Mouse (Mus musculus) hindbrain, embryonic 11.5 days (tissue): ENCODE results near the gene Vdr. TPM values are rescaled to one million over a fixed set of nuclear protein-coding genes. Genes with fewer than 3 reads are reported as not detected.

Experiments
- ATAC-seq: fragments of 200-750 bp; cut with Nextera tagmentation; 2 replicates; pipeline ENCODE4 v1.8.0; 2017; ENCODE audit warnings: mild to moderate bottlenecking, moderate TSS enrichment, moderate library complexity; ENCODE audit not compliant: low FRiP score
- DNase-seq: peaks from one replicate; pipeline ENCODE4 v3.0.0-alpha.2; 2015; ENCODE audit warnings: low spot score
- H3K27ac ChIP-seq: fragments of 300-500 bp; sonication (generic); 2 replicates; pipeline ENCODE4 v1.5.1; 2014; ENCODE audit warnings: mild to moderate bottlenecking, low read depth, low read length
- H3K27me3 ChIP-seq: fragments of 300-500 bp; sonication (generic); 2 replicates; pipeline ENCODE4 v1.6.1; 2014; ENCODE audit warnings: mild to moderate bottlenecking, low read length, moderate library complexity, mixed read lengths; ENCODE audit not compliant: control insufficient read depth, insufficient read depth
- H3K36me3 ChIP-seq: fragments of 300-500 bp; sonication (generic); 2 replicates; pipeline ENCODE4 v1.6.1; 2014; ENCODE audit warnings: mild to moderate bottlenecking, low read length, moderate library complexity, mixed read lengths; ENCODE audit not compliant: control insufficient read depth, insufficient read depth
- H3K4me1 ChIP-seq: fragments of 300-500 bp; sonication (generic); replicated peaks from 2 replicates; pipeline ENCODE4 v1.6.1; 2014; ENCODE audit warnings: low read length, mixed read lengths; ENCODE audit not compliant: control insufficient read depth, insufficient read depth
- H3K4me2 ChIP-seq: fragments of 300-500 bp; sonication (generic); replicated peaks from 2 replicates; pipeline ENCODE4 v1.6.1; 2014; ENCODE audit warnings: mild to moderate bottlenecking, low read depth, low read length
- H3K4me3 ChIP-seq: fragments of 300-500 bp; sonication (generic); 2 replicates; pipeline ENCODE4 v1.5.1; 2014; ENCODE audit warnings: low read depth, low read length
- H3K9ac ChIP-seq: fragments of 300-500 bp; sonication (generic); 2 replicates; pipeline ENCODE4 v1.6.1; 2014; ENCODE audit warnings: low read depth, low read length
- H3K9me3 ChIP-seq: fragments of 300-500 bp; sonication (generic); 2 replicates; pipeline ENCODE4 v1.6.1; 2016; ENCODE audit warnings: low read length; ENCODE audit not compliant: control insufficient read depth
- WGBS: fragments of 180-500 bp; shearing (Covaris S2); extraction: QIAGEN DNeasy Blood & Tissue Kit; methylation state at CpG from one replicate; pipeline ENCODE4 v1.1.7; 2014; 5-methylcytosine and 5-hydroxymethylcytosine counted together
- polyA plus RNA-seq: library from polyadenylated mRNA; unstranded; fragments of >200 nt; fragmentation: Nextera tagmentation; extraction: Ambion mirVana; gene quantifications from 2 replicates; pipeline ENCODE4 v1.2.1, GENCODE M21; 2014

Gene Vdr
- polyA plus RNA-seq, 1 experiment from 2014 or later, result 0.22 TPM

- Histone ChIP-seq H3K9ac (no peak overlapping the region), H3K36me3 (no peaks in the 10 kb centered on the region), H3K27me3 (no peaks in the 10 kb centered on the region), H3K9me3 (no peaks in the 10 kb centered on the region), H3K4me1 (no peaks in the 10 kb centered on the region), H3K4me2 (no peak overlapping the region), H3K4me3 (no peak overlapping the region), H3K27ac (no peak overlapping the region)
- ATAC-seq, result no peak
- WGBS, result 82% methylated on average over 5 of the region's 5 CpGs
- no peak for DNase-seq
These were observed 59.4 kb downstream of the Vdr start for GRCm38 (mm10) chr15:97851011-97851410.

DNA sequence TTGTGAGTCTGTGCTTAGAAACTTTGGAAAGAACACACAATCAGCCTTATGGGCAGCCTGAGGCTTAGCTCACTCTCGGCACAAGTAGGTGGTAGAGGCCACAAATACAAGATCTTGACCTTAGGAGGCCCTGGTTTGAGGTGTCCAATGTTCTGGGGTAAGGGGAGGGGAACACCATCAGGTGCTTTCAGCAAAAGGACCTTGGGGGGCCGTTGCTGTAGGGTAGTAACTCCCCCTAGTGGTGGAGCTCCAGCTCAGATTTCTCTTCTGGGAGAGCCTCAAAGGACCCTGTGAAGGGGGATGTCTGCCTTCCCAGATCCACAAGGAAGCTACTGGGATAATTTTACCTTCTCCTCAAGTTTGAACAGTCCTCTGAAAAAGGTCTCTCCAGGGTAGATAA is 60.0 kb downstream of the Vdr start:
- no peak overlapping the region for H3K4me3 ChIP-seq
- no peak overlapping the region for H3K27ac ChIP-seq
- H3K9me3 ChIP-seq, result no peaks in the 10 kb centered on the region
- no peaks in the 10 kb centered on the region for H3K36me3 ChIP-seq
- no peaks in the 10 kb centered on the region for H3K4me1 ChIP-seq
- no peak for ATAC-seq
- H3K27me3 ChIP-seq, result no peaks in the 10 kb centered on the region
- H3K9ac ChIP-seq, result no peak overlapping the region
- H3K4me2 ChIP-seq, result no peak overlapping the region
- DNase-seq, result peak; percentile 57
- WGBS, result 16% methylated on average over 2 of the region's 2 CpGs

DNA sequence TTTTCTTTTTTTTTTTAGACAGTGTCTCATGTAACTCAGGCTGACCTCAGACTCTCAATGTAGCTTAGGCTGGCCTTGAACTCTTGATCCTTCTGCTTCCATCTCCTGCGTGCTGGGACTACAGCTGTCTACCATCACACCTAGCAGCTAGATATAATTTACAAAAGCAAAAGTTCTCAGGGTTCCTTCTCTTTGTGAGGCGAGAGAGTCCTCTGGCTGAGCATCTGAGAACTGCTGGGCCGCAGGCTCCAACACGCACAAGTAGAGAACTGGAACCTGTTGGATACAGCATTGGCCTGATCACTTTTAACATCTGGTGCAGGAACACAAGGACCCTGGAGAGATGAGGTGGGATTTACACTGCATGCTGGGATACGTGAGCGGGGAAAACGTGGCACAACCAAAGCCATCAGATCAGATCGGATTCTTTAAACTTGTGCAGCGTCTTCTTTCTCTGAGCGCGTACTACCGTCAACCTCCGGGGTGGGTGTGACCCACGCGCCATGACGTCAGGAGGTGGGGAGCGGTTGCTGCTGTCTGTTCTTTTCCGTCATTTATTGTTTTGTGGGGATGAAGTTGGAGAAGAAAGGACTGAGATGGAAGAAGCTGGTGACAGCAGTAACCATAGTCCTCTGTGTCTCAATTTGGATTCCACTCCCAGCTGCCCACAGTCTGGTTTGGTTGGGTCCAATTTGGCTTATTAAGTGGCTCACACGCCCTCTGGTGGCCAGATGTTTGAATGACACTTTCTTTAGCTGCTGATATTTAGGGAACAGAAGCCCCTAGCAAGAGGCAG is 61.1 kb downstream of the Vdr start:
- Histone ChIP-seq H3K4me3 (peak overlapping the region; percentile 20), H3K36me3 (no peaks in the 10 kb centered on the region), H3K4me2 (peak overlapping the region; percentile 37), H3K9ac (no peak overlapping the region; the same call in 1 of the 2 replicates), H3K4me1 (no peaks in the 10 kb centered on the region), H3K27me3 (no peaks in the 10 kb centered on the region), H3K27ac (no peak overlapping the region), H3K9me3 (no peaks in the 10 kb centered on the region)
- WGBS, result 10% methylated on average over 19 of the region's 19 CpGs
- ATAC-seq (peak; percentile 63), DNase-seq (peak; percentile 94)

GRCm38 (mm10) chr15:97847866-97848265 is 62.6 kb downstream of the Vdr start:
- no peak for ATAC-seq
- H3K9ac ChIP-seq, result no peak overlapping the region
- DNase-seq, result no peak
- no peaks in the 10 kb centered on the region for H3K36me3 ChIP-seq
- 94% methylated on average over 2 of the region's 2 CpGs for WGBS
- H3K27me3 ChIP-seq, result no peaks in the 10 kb centered on the region
- no peaks in the 10 kb centered on the region for H3K9me3 ChIP-seq
- H3K27ac ChIP-seq, result no peak overlapping the region
- H3K4me2 ChIP-seq, result no peak overlapping the region
- no peaks in the 10 kb centered on the region for H3K4me1 ChIP-seq
- no peak overlapping the region for H3K4me3 ChIP-seq

- DNase-seq (no peak), ATAC-seq (no peak)
- 91% methylated on average over 4 of the region's 4 CpGs for WGBS
- Histone ChIP-seq H3K9ac (no peak overlapping the region), H3K4me2 (no peak overlapping the region), H3K27ac (no peak overlapping the region), H3K27me3 (no peaks in the 10 kb centered on the region), H3K9me3 (no peaks in the 10 kb centered on the region), H3K36me3 (no peaks in the 10 kb centered on the region), H3K4me3 (no peak overlapping the region), H3K4me1 (no peaks in the 10 kb centered on the region)
These were observed 63.1 kb downstream of the Vdr start for GRCm38 (mm10) chr15:97847285-97847684.

DNA sequence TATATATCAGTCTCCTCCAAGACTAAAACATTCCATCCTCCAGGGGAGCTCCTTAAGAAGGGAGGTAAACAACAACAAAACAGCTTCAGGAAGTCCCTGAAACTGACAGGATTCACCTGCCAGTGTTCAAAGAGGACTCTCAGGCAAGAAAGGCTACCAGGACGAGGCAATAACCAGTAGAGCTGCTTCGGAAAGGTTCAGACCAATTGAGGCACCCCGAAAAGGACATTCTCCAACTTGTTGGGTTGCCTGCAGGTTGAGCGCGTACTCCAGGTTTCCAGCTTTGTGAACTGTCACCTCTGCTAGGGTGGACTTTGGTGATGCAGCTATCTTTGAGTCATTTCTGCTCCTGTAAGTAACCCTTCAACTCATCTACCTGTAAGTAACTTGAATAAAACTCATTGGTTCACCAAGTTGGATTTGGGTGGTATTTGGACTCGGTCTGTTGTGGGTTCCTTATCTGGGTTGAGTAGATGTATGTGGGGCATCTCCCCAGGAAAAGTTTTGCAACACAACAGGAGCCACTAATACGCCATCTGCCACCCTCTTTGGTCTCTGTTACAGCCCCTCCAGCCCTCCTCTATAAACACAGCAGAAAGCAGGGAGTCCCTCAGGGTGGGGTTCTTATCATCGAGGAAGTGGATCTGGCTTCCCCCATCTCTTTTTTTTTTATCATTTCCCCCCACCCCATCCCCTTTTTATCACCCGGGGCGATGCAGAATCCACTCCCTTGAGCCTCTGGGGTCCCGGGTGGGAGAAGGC is 64.1 kb downstream of the Vdr start:
- ATAC-seq (no peak), DNase-seq (no peak)
- 82% methylated on average over 11 of the region's 11 CpGs for WGBS
- Histone ChIP-seq H3K36me3 (no peaks in the 10 kb centered on the region), H3K4me3 (no peak overlapping the region), H3K9me3 (no peaks in the 10 kb centered on the region), H3K4me1 (no peaks in the 10 kb centered on the region), H3K27me3 (no peaks in the 10 kb centered on the region), H3K27ac (no peak overlapping the region), H3K9ac (no peak overlapping the region), H3K4me2 (no peak overlapping the region)

GRCm38 (mm10) chr15:97844037-97845034 is 66.1 kb downstream of the Vdr start, which contains the start of gene Hdac7:
Hdac7 (minus strand) TSS chr15:97844502.
- H3K27me3 ChIP-seq, result no peaks in the 10 kb centered on the region
- H3K9me3 ChIP-seq, result no peaks in the 10 kb centered on the region
- ATAC-seq (no peak), DNase-seq (no peak)
- H3K27ac ChIP-seq, result no peak within 1 kb of the TSS
- no peak within 1 kb of the TSS for H3K4me3 ChIP-seq
- no peaks in the 10 kb centered on the region for H3K36me3 ChIP-seq
- no peaks in the 10 kb centered on the region for H3K4me1 ChIP-seq
- no peak within 1 kb of the TSS for H3K4me2 ChIP-seq
- 72% methylated on average over 19 of the region's 19 CpGs for WGBS
- H3K9ac ChIP-seq, result no peak within 1 kb of the TSS

- WGBS, result 78% methylated on average over 7 of the region's 7 CpGs
- no peaks in the 10 kb centered on the region for H3K27me3 ChIP-seq
- H3K4me1 ChIP-seq, result no peaks in the 10 kb centered on the region
These were observed 67.2 kb downstream of the Vdr start for GRCm38 (mm10) chr15:97843247-97843651.

More at GRCm38 (mm10) chr15:97843247-97843651, 67.2 kb downstream of the Vdr start:
- Histone ChIP-seq H3K27ac (no peak overlapping the region), H3K9me3 (no peaks in the 10 kb centered on the region), H3K4me3 (no peak overlapping the region), H3K36me3 (no peaks in the 10 kb centered on the region), H3K9ac (no peak overlapping the region), H3K4me2 (no peak overlapping the region)
- ATAC-seq (no peak), DNase-seq (no peak)
